Mouse (Mus musculus) E14TG2a.4 (cell line): Measurements from ENCODE around the gene Mpped1.
A peak's percentile ranks its signal among the peaks of the same experiment; 100 is the strongest.

Experiments used
- H3K27me3 ChIP-seq: 2 replicates; pipeline ENCODE4 v1.6.1; 2014; ENCODE audit warnings: low read length, control low read depth; ENCODE audit not compliant: insufficient read depth
- H3K36me3 ChIP-seq: 2 replicates; pipeline ENCODE4 v1.6.1; 2014; ENCODE audit warnings: low read length, control low read depth; ENCODE audit not compliant: insufficient read depth
- H3K4me1 ChIP-seq: replicated peaks from 2 replicates; pipeline ENCODE4 v1.6.1; 2014; ENCODE audit warnings: low read depth, low read length, control low read depth
- H3K4me3 ChIP-seq: replicated peaks from 2 replicates; pipeline ENCODE4 v1.5.1; 2014; ENCODE audit warnings: mild to moderate bottlenecking, low read length
- H3K9me3 ChIP-seq: 2 replicates; pipeline ENCODE4 v1.6.1; 2014; ENCODE audit warnings: low read length, control low read depth
- CTCF ChIP-seq: conservative IDR thresholded peaks from 2 replicates; pipeline ENCODE4 v1.5.1; 2014; ENCODE audit warnings: low read length
- NANOG ChIP-seq: IDR thresholded peaks from 2 replicates; pipeline ENCODE4 v1.6.1; 2014; ENCODE audit warnings: borderline replicate concordance, low read length, mixed read lengths
- POU5F1 ChIP-seq: IDR thresholded peaks from 2 replicates; pipeline ENCODE4 v1.6.1; 2014; ENCODE audit warnings: low read length, borderline replicate concordance

The Mpped1 gene

GRCm38 (mm10) chr15:83877898-83878297 is 98.6 kb downstream of the Mpped1 start:
- Histone ChIP-seq H3K9me3 (no peaks in the 10 kb centered on the region), H3K27me3 (no peaks in the 10 kb centered on the region), H3K36me3 (no peaks in the 10 kb centered on the region), H3K4me3 (no peak overlapping the region), H3K4me1 (peaks cover 26% of the 10 kb centered on the region)
- TF ChIP-seq POU5F1 (no peak), CTCF (no peak), NANOG (no peak)

GRCm38 (mm10) chr15:83879845-83880244 is 100.6 kb downstream of the Mpped1 start:
- H3K36me3 ChIP-seq, result no peaks in the 10 kb centered on the region
- TF ChIP-seq NANOG (no peak), POU5F1 (no peak), CTCF (no peak)
- H3K4me3 ChIP-seq, result no peak overlapping the region
- peaks cover 26% of the 10 kb centered on the region for H3K4me1 ChIP-seq
- H3K27me3 ChIP-seq, result no peaks in the 10 kb centered on the region
- H3K9me3 ChIP-seq, result no peaks in the 10 kb centered on the region

- peaks cover 33% of the 10 kb centered on the region for H3K4me1 ChIP-seq
- no peaks in the 10 kb centered on the region for H3K9me3 ChIP-seq
- peaks cover 5% of the 10 kb centered on the region; the same call in 1 of the 2 replicates for H3K27me3 ChIP-seq
- TF ChIP-seq NANOG, result no peak
- TF ChIP-seq POU5F1, result no peak
- no peak for TF ChIP-seq CTCF
- no peaks in the 10 kb centered on the region for H3K36me3 ChIP-seq
- no peak overlapping the region for H3K4me3 ChIP-seq
These were observed 104.6 kb downstream of the Mpped1 start for GRCm38 (mm10) chr15:83883821-83884220.

DNA sequence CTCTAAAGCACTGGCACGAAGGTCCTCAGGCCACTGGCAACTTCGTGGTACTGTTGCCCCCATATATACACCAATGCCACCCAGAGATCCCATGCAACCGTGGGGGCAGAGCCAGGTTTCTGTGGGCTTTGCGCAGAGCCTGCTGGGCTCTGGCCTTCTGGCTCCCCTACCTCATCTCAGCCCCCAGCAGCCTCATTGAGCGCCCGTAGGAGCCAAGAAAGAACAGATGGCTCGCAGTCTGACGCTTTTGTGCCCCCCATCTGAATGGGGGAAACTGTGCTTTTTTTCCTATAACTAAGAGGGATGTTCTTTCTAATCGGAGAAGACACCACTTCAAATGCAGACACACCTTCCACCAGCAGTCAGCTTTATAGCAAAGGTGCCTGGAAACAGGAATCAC is 105.0 kb downstream of the Mpped1 start:
- peaks cover 32% of the 10 kb centered on the region for H3K4me1 ChIP-seq
- no peaks in the 10 kb centered on the region for H3K9me3 ChIP-seq
- no peak overlapping the region for H3K4me3 ChIP-seq
- no peaks in the 10 kb centered on the region for H3K36me3 ChIP-seq
- no peak for TF ChIP-seq NANOG
- TF ChIP-seq POU5F1, result no peak
- TF ChIP-seq CTCF, result no peak
- peaks cover 5% of the 10 kb centered on the region; the same call in 1 of the 2 replicates for H3K27me3 ChIP-seq

DNA sequence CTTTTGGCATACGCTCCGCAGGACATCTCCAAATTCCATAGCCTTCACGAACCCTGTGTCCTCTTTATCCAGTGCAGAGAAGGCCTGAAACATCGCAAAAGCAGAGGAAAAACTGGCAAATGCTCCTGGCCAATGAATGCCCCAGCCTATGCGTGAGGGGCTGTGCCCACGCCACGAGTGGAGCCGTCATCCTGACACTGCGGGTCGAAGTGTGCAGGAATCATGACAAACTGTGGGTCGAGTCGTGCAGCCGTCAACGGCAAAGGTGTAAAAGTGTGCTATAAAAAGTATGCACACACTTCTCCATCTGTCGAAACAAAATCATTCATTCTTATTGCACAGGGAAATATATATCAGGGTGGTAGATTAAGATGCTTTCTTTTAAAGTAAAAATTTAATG is 113.6 kb downstream of the Mpped1 start:
- Histone ChIP-seq H3K4me1 (peaks cover 23% of the 10 kb centered on the region), H3K4me3 (no peak overlapping the region), H3K27me3 (peaks cover 9% of the 10 kb centered on the region), H3K36me3 (no peaks in the 10 kb centered on the region), H3K9me3 (no peaks in the 10 kb centered on the region)
- TF ChIP-seq NANOG (no peak), POU5F1 (no peak), CTCF (no peak)

DNA sequence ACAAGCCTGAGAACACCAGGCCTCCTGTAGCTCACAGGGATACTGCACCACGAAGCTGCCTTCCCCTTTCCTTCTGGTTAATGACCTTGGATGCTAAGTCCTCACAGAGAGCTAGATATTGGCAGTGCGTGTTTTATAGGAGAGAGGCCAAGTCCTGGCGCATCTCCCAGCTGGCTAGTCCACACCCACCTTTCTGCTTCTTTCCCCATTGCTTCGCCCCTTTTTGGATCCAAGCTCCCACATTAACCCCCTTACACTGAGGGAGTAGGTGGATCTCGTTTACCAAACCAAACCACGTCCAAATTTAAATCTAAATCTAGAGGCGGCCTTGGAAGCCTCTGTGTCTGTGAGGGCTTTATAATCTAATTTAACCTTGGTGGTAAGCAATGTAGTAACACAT is 115.0 kb downstream of the Mpped1 start:
- Histone ChIP-seq H3K4me3 (no peak overlapping the region), H3K4me1 (peaks cover 28% of the 10 kb centered on the region), H3K36me3 (no peaks in the 10 kb centered on the region), H3K9me3 (no peaks in the 10 kb centered on the region), H3K27me3 (peaks cover 10% of the 10 kb centered on the region)
- TF ChIP-seq POU5F1 (no peak), NANOG (no peak), CTCF (no peak)

DNA sequence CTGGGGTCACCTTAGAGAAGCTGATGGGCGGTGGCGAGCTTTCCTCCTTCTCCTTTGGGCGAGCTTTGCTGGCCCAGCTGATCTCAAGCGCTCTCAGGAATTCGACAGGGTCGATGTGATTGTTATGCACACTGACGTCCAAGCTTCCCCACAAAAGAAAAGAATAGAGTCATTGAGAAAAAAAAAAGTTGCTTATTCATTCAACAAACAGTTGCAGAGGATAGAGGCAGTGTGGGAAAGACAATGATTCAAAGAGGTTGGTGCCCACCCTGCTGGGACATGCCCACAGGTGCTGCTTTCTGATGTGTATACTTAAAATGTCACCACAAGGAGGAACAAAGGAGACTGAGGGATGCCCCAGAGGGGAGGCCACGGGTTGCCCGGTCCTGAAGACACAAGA is 116.7 kb downstream of the Mpped1 start:
- H3K4me1 ChIP-seq, result peaks cover 29% of the 10 kb centered on the region
- peaks cover 18% of the 10 kb centered on the region for H3K27me3 ChIP-seq
- TF ChIP-seq NANOG (no peak), CTCF (no peak), POU5F1 (peak; percentile 46; the same call in 1 of the 2 replicates)
- no peaks in the 10 kb centered on the region for H3K9me3 ChIP-seq
- H3K4me3 ChIP-seq, result no peak overlapping the region
- no peaks in the 10 kb centered on the region for H3K36me3 ChIP-seq

DNA sequence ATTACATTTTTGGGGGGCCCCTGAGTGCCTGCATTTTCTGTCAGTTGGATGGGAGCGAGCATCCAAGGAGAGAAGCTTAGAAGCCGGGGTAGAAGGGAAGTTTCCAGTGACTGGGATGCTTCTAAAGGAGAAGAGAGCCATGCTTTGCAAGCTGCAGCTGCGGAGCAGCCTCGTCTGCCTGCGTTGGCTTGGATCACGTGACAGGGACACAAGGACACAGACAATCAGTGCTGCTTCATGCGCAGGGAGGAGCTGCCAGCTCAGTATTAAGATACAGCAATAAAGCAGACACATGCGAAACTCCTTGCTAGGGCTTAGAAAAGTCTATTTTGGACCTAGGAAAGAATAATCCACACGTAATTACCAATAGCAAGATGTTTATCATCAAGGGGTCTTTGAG is 118.0 kb downstream of the Mpped1 start:
- Histone ChIP-seq H3K4me1 (peaks cover 40% of the 10 kb centered on the region), H3K36me3 (no peaks in the 10 kb centered on the region), H3K4me3 (no peak overlapping the region), H3K9me3 (no peaks in the 10 kb centered on the region), H3K27me3 (peaks cover 28% of the 10 kb centered on the region)
- no peak for TF ChIP-seq POU5F1
- TF ChIP-seq CTCF, result no peak
- no peak for TF ChIP-seq NANOG

DNA sequence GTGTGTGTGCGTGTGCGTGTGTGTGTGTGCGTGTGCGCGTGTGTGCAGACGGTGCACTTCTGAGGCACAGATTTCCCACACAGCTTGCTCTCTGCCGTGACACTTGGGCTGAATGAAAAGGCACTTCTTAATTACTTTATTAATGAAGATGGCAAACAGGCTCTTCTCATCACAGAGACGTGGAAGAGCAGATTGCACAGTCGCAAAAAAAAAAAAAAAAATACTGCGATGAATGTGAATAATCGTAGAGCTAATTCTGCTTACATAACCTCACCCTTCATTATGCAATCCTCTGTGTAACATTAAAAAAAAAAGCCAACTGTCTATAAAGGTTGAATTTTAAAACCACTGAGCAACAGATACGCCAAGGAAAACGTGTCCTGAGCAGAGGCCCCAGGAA is 127.2 kb downstream of the Mpped1 start:
- TF ChIP-seq POU5F1 (no peak), CTCF (no peak), NANOG (no peak)
- H3K27me3 ChIP-seq, result peaks cover 43% of the 10 kb centered on the region
- H3K4me1 ChIP-seq, result peaks cover 18% of the 10 kb centered on the region
- no peaks in the 10 kb centered on the region for H3K9me3 ChIP-seq
- H3K4me3 ChIP-seq, result no peak overlapping the region
- no peaks in the 10 kb centered on the region for H3K36me3 ChIP-seq
